Mouse (Mus musculus) ES-Bruce4 (cell line): ENCODE measurements around the gene Gfod1.
A peak's percentile ranks its signal among the peaks of the same experiment; 100 is the strongest.

Source experiments
- CTCF ChIP-seq: IDR thresholded peaks from one replicate; pipeline ENCODE4 v1.8.1; 2011; ENCODE audit warnings: low read depth, low read length
- POLR2A ChIP-seq: IDR thresholded peaks from one replicate; pipeline ENCODE4 v1.8.1; 2011; ENCODE audit warnings: low read length; ENCODE audit not compliant: insufficient read depth

DNA sequence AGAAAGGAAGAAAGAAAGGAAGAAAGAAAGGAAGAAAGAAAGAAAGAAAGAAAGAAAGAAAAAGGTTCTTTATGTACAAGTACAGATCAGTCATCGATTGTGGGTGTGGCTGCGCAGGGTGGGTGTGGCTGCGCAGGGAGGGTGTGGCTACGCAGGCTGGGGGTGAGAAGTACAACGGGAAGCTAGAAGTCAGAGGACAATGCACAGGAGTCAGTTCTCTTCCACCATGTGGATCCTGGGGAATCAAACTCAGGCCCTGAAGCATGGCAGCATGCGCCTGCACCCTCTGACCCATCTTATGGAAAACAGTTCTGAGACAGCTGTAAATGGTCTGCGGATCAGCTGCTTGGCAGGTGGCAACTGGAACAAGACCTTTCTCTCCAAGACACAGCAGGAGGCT, 122.9 kb downstream of the Gfod1 start:
- TF ChIP-seq CTCF, result no peak
- TF ChIP-seq POLR2A, result peak; percentile 40
